Mouse (Mus musculus) CH12.LX (cell line): ENCODE results near the gene Olfr923. TPM values are rescaled to one million over a fixed set of nuclear protein-coding genes. Genes with fewer than 3 reads are reported as not detected.
"Not testable (repeated sequence)": the region's sequence is repeated elsewhere in the genome, so short reads cannot be mapped to it uniquely, and the experiment has no call there.

ENCODE experiments used
- DNase-seq: peaks from one replicate; pipeline ENCODE4 v3.0.0-alpha.2; 2013; ENCODE audit errors: extremely low read depth
- H3K27ac ChIP-seq: 2 replicates; pipeline ENCODE4 v1.5.1; 2012; ENCODE audit warnings: low read depth, mild to moderate bottlenecking, control low read depth, moderate library complexity; ENCODE audit not compliant: insufficient read depth
- H3K27me3 ChIP-seq: replicated peaks from 2 replicates; pipeline ENCODE3; 2012; ENCODE audit warnings: inconsistent platforms
- H3K36me3 ChIP-seq, 2 experiments: replicated peaks in 1 of 2; 2 replicates each; pipeline versions ENCODE3 to v1.6.1; 2012; ENCODE audit warnings: inconsistent platforms in 1 of 2, low read length in 1 of 2, mild to moderate bottlenecking in 1 of 2, mixed read lengths in 1 of 2, moderate library complexity in 1 of 2; ENCODE audit not compliant: control insufficient read depth in 1 of 2, insufficient read depth in 1 of 2
- H3K4me1 ChIP-seq, 2 experiments: 2 replicates each; pipeline ENCODE4 v1.6.1; 2012; ENCODE audit warnings: inconsistent platforms in 1 of 2, moderate library complexity in 1 of 2; ENCODE audit not compliant: insufficient read depth in 2 of 2, control insufficient read depth in 1 of 2
- H3K4me2 ChIP-seq: 2 replicates; pipeline ENCODE4 v1.6.1; 2012; ENCODE audit warnings: low read depth, mild to moderate bottlenecking, control low read depth; ENCODE audit not compliant: poor library complexity, insufficient read depth, severe bottlenecking
- H3K4me3 ChIP-seq, 3 experiments: fragments of 150-350 bp in 1 of 3; sonication (generic) in 1 of 3; replicated peaks in 1 of 3; 2 replicates each; pipeline versions ENCODE3 to v1.5.1; 2011 to 2012; ENCODE audit warnings: low read depth in 2 of 3, low read length in 2 of 3, mild to moderate bottlenecking in 2 of 3, moderate library complexity in 2 of 3, control low read depth in 1 of 3, improper control_type of control experiment in 1 of 3, inconsistent platforms in 1 of 3, mixed read lengths in 1 of 3; ENCODE audit not compliant: poor library complexity in 1 of 3
- H3K79me2 ChIP-seq: replicated peaks from 2 replicates; pipeline ENCODE4 v1.6.1; 2012; ENCODE audit warnings: mild to moderate bottlenecking, moderate library complexity; ENCODE audit not compliant: control insufficient read depth, poor library complexity, insufficient read depth, severe bottlenecking; ENCODE audit errors: extremely low read depth
- H3K9ac ChIP-seq: 2 replicates; pipeline ENCODE4 v1.6.1; 2012; ENCODE audit warnings: low read depth, mild to moderate bottlenecking, control low read depth, moderate library complexity; ENCODE audit not compliant: insufficient read depth
- H3K9me3 ChIP-seq: replicated peaks from 2 replicates; pipeline ENCODE3; 2012; ENCODE audit warnings: low read length, inconsistent platforms, mixed read lengths
- CTCF ChIP-seq, 2 experiments: IDR thresholded peaks in 1 of 2; conservative IDR thresholded peaks in 1 of 2; 2 replicates each; pipeline ENCODE4 v1.5.1; 2011 to 2012; ENCODE audit warnings: low read depth in 2 of 2, low read length in 2 of 2, improper control_type of control experiment in 1 of 2, inconsistent platforms in 1 of 2, mild to moderate bottlenecking in 1 of 2, moderate library complexity in 1 of 2
- ELF1 ChIP-seq: IDR thresholded peaks from 2 replicates; pipeline ENCODE4 v1.6.1; 2014; ENCODE audit warnings: low read depth, mild to moderate bottlenecking, inconsistent platforms, low read length, improper control_type of control experiment
- ETS1 ChIP-seq: conservative IDR thresholded peaks from 2 replicates; pipeline ENCODE4 v1.6.1; 2012; ENCODE audit warnings: low read depth, mild to moderate bottlenecking, inconsistent platforms, low read length, improper control_type of control experiment, moderate library complexity
- IRF4 ChIP-seq: IDR thresholded peaks from 2 replicates; pipeline ENCODE4 v1.6.1; 2014; ENCODE audit warnings: low read depth, mild to moderate bottlenecking, inconsistent platforms, low read length, improper control_type of control experiment
- KAT2A ChIP-seq: IDR thresholded peaks from 2 replicates; pipeline ENCODE4 v1.6.1; 2012; ENCODE audit warnings: low read length, improper control_type of control experiment, inconsistent platforms; ENCODE audit not compliant: insufficient replicate concordance
- MXI1 ChIP-seq: IDR thresholded peaks from 2 replicates; pipeline ENCODE4 v1.6.1; 2011; ENCODE audit warnings: mild to moderate bottlenecking, low read depth, low read length, improper control_type of control experiment
- PAX5 ChIP-seq: IDR thresholded peaks from 2 replicates; pipeline ENCODE4 v1.6.1; 2012; ENCODE audit warnings: low read length, inconsistent platforms, mixed read lengths
- POLR2AphosphoS2 ChIP-seq: IDR thresholded peaks from 2 replicates; pipeline ENCODE4 v1.6.1; 2011; ENCODE audit warnings: low read depth, low read length, improper control_type of control experiment
- RCOR1 ChIP-seq: conservative IDR thresholded peaks from 2 replicates; pipeline ENCODE4 v1.6.1; 2012; ENCODE audit warnings: low read depth, mild to moderate bottlenecking, inconsistent platforms, low read length, improper control_type of control experiment
- SMC3 ChIP-seq: IDR thresholded peaks from 2 replicates; pipeline ENCODE4 v1.6.1; 2011; ENCODE audit warnings: low read depth, low read length, improper control_type of control experiment
- TBP ChIP-seq: conservative IDR thresholded peaks from 2 replicates; pipeline ENCODE4 v1.6.1; 2011; ENCODE audit warnings: low read depth, low read length, improper control_type of control experiment
- USF1 ChIP-seq: IDR thresholded peaks from 2 replicates; pipeline ENCODE4 v1.6.1; 2014; ENCODE audit warnings: low read depth, mild to moderate bottlenecking, inconsistent platforms, low read length, improper control_type of control experiment
- ZKSCAN1 ChIP-seq: IDR thresholded peaks from 2 replicates; pipeline ENCODE4 v1.6.1; 2012; ENCODE audit warnings: low read depth, inconsistent platforms, low read length, improper control_type of control experiment, borderline replicate concordance
- dilution Hi-C: fragments of 300-500 bp; cut with MboI; formaldehyde crosslinking; loops from 2 replicates; pipeline ENCODE4 v1.14.3; 2020; ENCODE audit warnings: low sequenced_read_pairs; ENCODE audit not compliant: extremely low pct_unique_long_range_greater_than_20kb, extremely low pct_ligation_motif_present
- in situ Hi-C: fragments of 300-500 bp; cut with MboI; formaldehyde crosslinking; loops from 3 replicates; pipeline ENCODE4 v1.14.3; 2019; ENCODE audit warnings: low sequenced_read_pairs, low pct_ligation_motif_present, low pct_unique_long_range_greater_than_20kb, mixed read lengths
- polyA plus RNA-seq: library from polyadenylated mRNA; unstranded; fragments of >175 nt; gene quantifications from 2 replicates; pipeline ENCODE4 v1.2.1, GENCODE M21; 2012; ENCODE audit warnings: low read depth; ENCODE audit not compliant: insufficient read length
- total RNA-seq, 2 experiments: library from RNA; depleted of rRNA; stranded (reverse); fragments of 300-350 nt in 1 of 2; fragments of >200 nt in 1 of 2; gene quantifications; 2 replicates each; pipeline ENCODE4 v1.2.3; 2012 to 2014

Olfr923 gene
- total and polyA plus RNA-seq, 3 experiments: not detected

DNA sequence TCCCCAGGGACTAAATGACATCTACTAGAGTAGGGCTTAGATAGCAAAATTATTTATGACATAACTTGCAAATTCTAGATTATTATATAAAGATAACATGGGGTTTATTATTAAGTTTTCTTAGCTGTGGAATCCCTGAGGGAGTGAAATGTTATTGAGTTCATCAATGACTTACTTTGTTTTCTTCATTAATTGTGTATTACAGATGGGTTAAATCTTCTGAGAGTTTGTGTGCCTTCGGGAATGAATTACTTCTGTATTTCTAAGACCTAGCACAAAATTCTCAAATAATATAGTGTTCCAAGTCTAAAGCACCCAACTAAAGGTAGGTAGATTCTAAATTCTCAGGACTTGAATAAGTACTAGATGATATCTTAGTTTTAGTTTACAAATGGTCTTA is 17.8 kb downstream of the Olfr923 start, which contains the start of gene Olfr924:
Olfr924 (plus strand) TSS at position 301 of the 400 bp plus-strand sequence.
- no peak for DNase-seq
- Histone ChIP-seq H3K79me2 (no peaks in the 10 kb centered on the region), H3K27ac (no peak within 1 kb of the TSS), H3K4me1 (no peaks in the 10 kb centered on the region), H3K4me2 (no peak within 1 kb of the TSS), H3K9me3 (no peaks in the 10 kb centered on the region), H3K36me3 (no peaks in the 10 kb centered on the region), H3K9ac (no peak within 1 kb of the TSS), H3K4me3 (no peak within 1 kb of the TSS), H3K27me3 (no peaks in the 10 kb centered on the region)
- TF ChIP-seq SMC3: no peak
- dilution Hi-C loops (no loop called here), in situ Hi-C loops (no loop called here)

DNA sequence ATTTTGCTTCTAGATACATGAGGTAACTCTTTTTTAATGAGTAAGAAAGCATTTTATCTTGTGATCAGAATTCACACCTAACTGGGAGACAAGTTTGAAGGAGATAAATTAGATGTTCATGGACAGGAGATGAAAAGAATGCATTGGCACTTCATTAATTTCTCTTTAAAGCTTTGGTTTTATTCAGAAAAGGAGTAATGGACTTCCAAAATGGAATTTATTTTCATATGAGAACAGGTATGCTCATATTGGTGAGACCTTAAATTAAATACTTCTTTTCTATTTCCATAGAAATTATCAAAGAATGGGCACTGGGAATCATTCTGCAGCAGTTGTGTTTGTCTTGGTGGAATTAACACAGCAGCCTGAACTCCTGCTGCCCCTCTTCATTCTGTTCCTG is 28.4 kb downstream of the Olfr923 start, which contains the start of gene Olfr26:
Olfr26 (plus strand) TSS at position 301 of the 400 bp plus-strand sequence.
- dilution Hi-C loops: no loop called here
- in situ Hi-C loops: no loop called here

DNA sequence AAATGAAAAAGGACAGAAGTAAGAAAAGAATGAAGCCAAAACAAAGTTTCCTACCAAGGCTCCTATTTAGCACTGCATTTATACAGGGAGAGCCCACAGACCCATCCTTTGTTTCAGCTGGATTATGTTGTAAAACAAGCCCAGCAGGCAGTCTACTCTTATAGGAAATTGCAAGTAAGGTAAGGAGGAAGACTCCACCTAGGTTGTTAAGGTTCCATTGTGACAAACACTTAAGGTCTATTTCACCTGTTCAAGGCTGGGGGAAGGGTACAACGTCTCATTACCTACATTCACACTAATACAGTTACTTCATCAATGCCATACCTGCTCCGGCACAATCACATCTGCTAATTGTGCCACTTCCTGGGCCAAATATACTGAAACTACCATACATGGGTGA is 48.5 kb downstream of the Olfr923 start:
- H3K27me3 ChIP-seq, DNase-seq, H3K79me2 ChIP-seq, dilution Hi-C loops, H3K36me3 ChIP-seq, H3K9ac ChIP-seq, in situ Hi-C loops, H3K4me2 ChIP-seq, H3K27ac ChIP-seq, H3K9me3 ChIP-seq, H3K4me1 ChIP-seq, H3K4me3 ChIP-seq: not testable (repeated sequence)

More for the DNA sequence above, 28.4 kb downstream of the Olfr923 start, which contains the start of gene Olfr26:
- DNase-seq: no peak
- H3K79me2 ChIP-seq: no peaks in the 10 kb centered on the region
- no peak within 1 kb of the TSS for H3K27ac ChIP-seq
- no peak for TF ChIP-seq CTCF (conservative IDR thresholded peaks at IDR 0.05 in 1 of 2, IDR thresholded peaks at IDR 0.05 in 1 of 2; ENCODE audit: low read depth in 2 of 2, low read length in 2 of 2)
- no peak for TF ChIP-seq MXI1
- TF ChIP-seq, all 38 proteins: peak for 0
- H3K4me3 ChIP-seq: no peak within 1 kb of the TSS
- no peak within 1 kb of the TSS for H3K4me2 ChIP-seq
- no peaks in the 10 kb centered on the region for H3K4me1 ChIP-seq
- H3K9me3 ChIP-seq: no peaks in the 10 kb centered on the region
- H3K36me3 ChIP-seq: no peaks in the 10 kb centered on the region
- no peak within 1 kb of the TSS for H3K9ac ChIP-seq
- H3K27me3 ChIP-seq: no peaks in the 10 kb centered on the region

DNA sequence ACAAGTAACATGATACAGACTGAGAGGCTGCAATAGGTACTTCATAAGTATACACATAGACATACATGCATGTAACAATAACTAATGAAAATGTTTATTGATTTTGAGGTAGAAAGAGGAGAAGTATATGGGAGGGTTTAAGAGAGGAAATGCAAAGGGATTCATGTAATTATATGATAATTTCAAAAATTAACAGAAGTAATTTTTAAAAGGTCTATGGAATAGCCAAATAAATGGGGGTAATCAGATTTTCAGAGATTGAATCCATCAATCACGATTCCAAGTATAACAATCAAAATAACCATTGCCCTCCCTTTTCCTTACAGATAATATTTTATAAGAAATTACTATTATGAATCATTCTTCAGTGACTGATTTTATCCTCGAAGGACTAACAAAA is 50.5 kb downstream of the Olfr923 start, which contains the start of gene Olfr926:
Olfr926 (plus strand) TSS at position 301 of the 400 bp plus-strand sequence.
- TF ChIP-seq TBP: no peak
- no peak for TF ChIP-seq ETS1
- TF ChIP-seq USF1: no peak
- TF ChIP-seq KAT2A: no peak
- TF ChIP-seq ELF1: no peak
- TF ChIP-seq IRF4: no peak
- TF ChIP-seq RCOR1: no peak
- TF ChIP-seq PAX5: no peak
- no peak for TF ChIP-seq ZKSCAN1
- no peak for TF ChIP-seq POLR2AphosphoS2
- no peak within 1 kb of the TSS for H3K4me2 ChIP-seq
- DNase-seq: no peak
- no peaks in the 10 kb centered on the region for H3K27me3 ChIP-seq
- no peak within 1 kb of the TSS for H3K4me3 ChIP-seq
- no peak within 1 kb of the TSS for H3K9ac ChIP-seq
- no peaks in the 10 kb centered on the region for H3K79me2 ChIP-seq
- no peaks in the 10 kb centered on the region for H3K36me3 ChIP-seq
- H3K4me1 ChIP-seq: no peaks in the 10 kb centered on the region
- in situ Hi-C loops (no loop called here), dilution Hi-C loops (no loop called here)
- H3K9me3 ChIP-seq: no peaks in the 10 kb centered on the region
- no peak within 1 kb of the TSS for H3K27ac ChIP-seq
